Mouse (Mus musculus) left cerebral cortex, adult 6 months (tissue): ENCODE data around the gene 2310022A10Rik. TPM values are rescaled to one million over a fixed set of nuclear protein-coding genes. Genes with fewer than 3 reads are reported as not detected.

Experiments used
- long read RNA-seq, 2 experiments: library from polyadenylated mRNA; unstranded; transcript quantifications; one replicate each; pipeline ENCODE4 v2.0.0; 2019 to 2020
- polyA plus RNA-seq: library from polyadenylated mRNA; unstranded; fragments of <200 nt; fragmentation: Nextera tagmentation; gene quantifications from 2 replicates; pipeline ENCODE4 v1.2.3, GENCODE M21; 2021

The 2310022A10Rik gene
- 14.7 and 17.4 TPM in 2 replicates for polyA plus RNA-seq
- long read RNA-seq, experiment 1, transcript 2310022A10Rik-201 (10 exons, 2,701 nt): minor isoform, 39 of 161 reads
- long read RNA-seq, experiment 1, transcript 2310022A10Rik-205 (11 exons, 1,989 nt): major isoform, 86 of 161 reads
- long read RNA-seq, experiment 1, partial matches to known transcripts: 13 of 161 reads
- long read RNA-seq, experiment 1, other reads (novel, unspliced or antisense): 22 of 161 reads
- long read RNA-seq, experiment 2, transcript 2310022A10Rik-205 (11 exons, 1,989 nt): major isoform, 15 of 22 reads
- long read RNA-seq, experiment 2, partial matches to known transcripts: 7 of 22 reads
- long read RNA-seq, experiment 2, other reads (novel, unspliced or antisense): 0 of 22 reads

GRCm38 (mm10) chr7:27552931-27553513 is at the start of gene 2310022A10Rik, which contains the start of gene Pld3:
TSS of gene 2310022A10Rik (plus strand) at chr7:27553233.
TSS of gene Pld3 (minus strand) at chr7:27553218.

DNA sequence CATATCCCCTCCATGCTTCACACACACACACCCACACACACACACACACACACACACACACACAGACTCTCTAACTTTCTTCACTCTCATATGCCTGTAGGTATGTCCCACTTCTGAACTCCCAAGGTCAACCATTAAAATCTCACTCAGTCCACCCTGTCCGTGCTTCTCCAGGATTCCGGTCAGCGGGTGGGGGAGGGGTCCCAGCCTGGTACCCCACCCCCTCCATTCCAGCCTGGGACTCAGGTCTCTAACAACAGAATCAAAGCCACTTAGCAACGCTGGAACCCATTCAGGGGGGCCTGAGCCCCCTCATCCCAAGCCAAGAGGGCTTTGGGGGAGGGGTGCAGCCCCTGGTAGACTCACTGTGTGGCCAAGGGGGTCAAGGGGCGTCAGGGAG is 30.1 kb upstream of the 2310022A10Rik start, which contains the start of gene Hipk4:
Gene Hipk4, plus strand, starts transcription at position 301 of the 400 bp plus-strand sequence.

DNA sequence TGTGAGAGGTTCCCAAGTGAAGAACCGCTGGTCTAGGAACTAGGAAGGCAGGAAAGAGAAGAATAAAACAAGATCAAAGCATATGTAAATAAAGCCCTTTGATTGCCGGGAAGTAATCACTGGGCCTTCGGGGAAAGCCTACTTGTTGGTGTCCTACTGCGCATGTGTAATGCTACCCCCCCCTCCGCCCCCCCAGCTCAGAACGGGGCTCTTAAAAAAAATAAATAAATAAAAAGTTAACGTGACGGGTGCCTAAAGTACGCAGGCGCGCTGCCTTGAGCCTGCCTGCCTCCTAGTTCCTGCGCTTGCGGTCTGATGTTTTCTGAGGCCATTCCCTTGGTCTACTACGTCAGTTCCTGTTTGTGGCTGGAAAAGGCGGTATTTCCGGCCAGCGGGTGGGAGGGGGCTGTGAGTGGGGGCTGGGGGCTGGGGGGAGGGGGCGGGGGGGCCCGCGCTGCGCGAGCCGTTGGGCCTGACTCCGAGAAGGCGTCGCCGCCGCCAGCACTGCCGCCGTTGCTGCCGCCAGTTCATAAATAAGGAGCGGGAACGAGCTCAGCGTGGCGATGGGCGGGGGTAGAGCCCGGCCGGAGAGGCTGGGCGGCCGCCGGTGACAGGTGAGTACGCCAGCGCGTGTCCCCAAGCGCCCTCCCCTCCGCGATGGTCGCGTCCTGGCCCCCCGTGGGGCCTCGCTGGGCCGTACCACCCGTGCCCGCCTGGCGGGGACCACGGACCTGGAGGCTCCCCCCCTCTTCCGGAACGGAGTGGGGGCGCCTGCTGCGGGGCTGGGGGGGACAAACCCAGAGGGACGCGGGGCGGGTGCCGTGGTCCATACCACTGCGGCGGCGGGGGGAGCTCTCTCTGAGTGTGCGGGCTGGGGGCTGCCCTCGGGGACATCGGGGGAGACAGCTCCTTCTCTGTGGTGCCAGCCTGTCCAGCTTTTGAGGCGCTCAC is 38.5 kb downstream of the 2310022A10Rik start, which contains the start of gene Akt2:
Gene Akt2, plus strand, starts transcription at position 287 of the 951 bp plus-strand sequence.

Other genes starting within 250 kb of the 2310022A10Rik start
- gene Ltbp4, start 215.5 kb upstream of the 2310022A10Rik start, polyA plus RNA-seq: 6.9 and 14.5 TPM in 2 replicates
- 2.8 and 4.2 TPM in 2 replicates for gene Shkbp1, start 197.2 kb upstream of the 2310022A10Rik start, polyA plus RNA-seq
- not detected in 2 replicates for gene Gm20479, start 195.8 kb upstream of the 2310022A10Rik start, polyA plus RNA-seq
- 2.0 and 12.2 TPM in 2 replicates for gene Sptbn4, start 105.5 kb upstream of the 2310022A10Rik start, polyA plus RNA-seq
- gene Blvrb, start 105.3 kb upstream of the 2310022A10Rik start, polyA plus RNA-seq: 40.4 and 54.5 TPM in 2 replicates
- 3.2 and 3.6 TPM in 2 replicates for gene Sertad3, start 79.5 kb upstream of the 2310022A10Rik start, polyA plus RNA-seq
- 19.7 and 26.0 TPM in 2 replicates for gene Sertad1, start 66.3 kb upstream of the 2310022A10Rik start, polyA plus RNA-seq
- gene Prx, start 53.9 kb upstream of the 2310022A10Rik start, polyA plus RNA-seq: 0.04 and 0.11 TPM in 2 replicates
- 23.8 and 29.0 TPM in 2 replicates for gene Hipk4, start 30.0 kb upstream of the 2310022A10Rik start, polyA plus RNA-seq
- gene Pld3, start within 50 bp of the 2310022A10Rik start, polyA plus RNA-seq: 542 and 557 TPM in 2 replicates
- 96.2 and 145 TPM in 2 replicates for gene Akt2, start 38.3 kb downstream of the 2310022A10Rik start, polyA plus RNA-seq
- 87.2 and 216 TPM in 2 replicates for gene Ttc9b, start 100.7 kb downstream of the 2310022A10Rik start, polyA plus RNA-seq
- 16.7 and 30.5 TPM in 2 replicates for gene Map3k10, start 121.4 kb downstream of the 2310022A10Rik start, polyA plus RNA-seq
- gene Zfp607b, start 136.1 kb downstream of the 2310022A10Rik start, polyA plus RNA-seq: 4.3 and 4.7 TPM in 2 replicates
- gene Zfp60, start 178.2 kb downstream of the 2310022A10Rik start, polyA plus RNA-seq: 5.9 and 9.1 TPM in 2 replicates